ENCODE assay signal across 26 mouse cellular contexts in genomic region chr10:67380174-67380573, GRCm38 (mm10).
"Had no signal": no experiment of that assay in that cellular context is flagged by ENCODE, and none has a peak within 500 bp of the region (broad histone marks: within the 10 kb centered on the region; RNA-seq: fewer than 3 reads in every experiment).

No protein-coding gene starts in this region.

- DNase-seq: gastrocnemius, postnatal 14 days; gastrocnemius, postnatal 36 days; heart, adult 2 months; heart, postnatal 10 days; heart, postnatal 4 days; kidney, adult 18-20 months; kidney, adult 9 months; kidney, postnatal 14 days; kidney, postnatal 36 days; liver; liver, embryonic 13.5 days had no signal

- H3K36me3 ChIP-seq: heart, embryonic 12.5 days; hindbrain, embryonic 10.5 days; hindbrain, embryonic 12.5 days; intestine, embryonic 15.5 days; kidney, embryonic 15.5 days; limb, embryonic 10.5 days; limb, embryonic 12.5 days; liver, embryonic 13.5 days had no signal

- H3K9ac ChIP-seq: heart, embryonic 12.5 days; hindbrain, embryonic 12.5 days; hindbrain, embryonic 14.5 days; intestine, embryonic 15.5 days; kidney, embryonic 15.5 days; limb, embryonic 12.5 days; liver, embryonic 13.5 days had no signal

- H3K27ac ChIP-seq: heart, adult 2 months; hindbrain, embryonic 10.5 days; hindbrain, embryonic 12.5 days; hindbrain, embryonic 14.5 days; intestine, embryonic 15.5 days; kidney, embryonic 15.5 days; kidney, postnatal 0 days; layer of hippocampus, adult 2 months; left cerebral cortex, adult 2 months; limb, embryonic 10.5 days; limb, embryonic 12.5 days; liver, embryonic 13.5 days had no signal

- H3K4me1 ChIP-seq: hindbrain, embryonic 10.5 days; hindbrain, embryonic 12.5 days; liver, embryonic 13.5 days had no signal

- ATAC-seq: hindbrain, embryonic 16.5 days; inflammation-experienced regulatory T-cells, adult 6 months; intestine, embryonic 15.5 days; intestine, postnatal 0 days had no signal

- H3K27me3 ChIP-seq: heart, embryonic 12.5 days; hindbrain, embryonic 12.5 days; intestine, embryonic 15.5 days; kidney, embryonic 15.5 days; limb, embryonic 12.5 days; liver, embryonic 13.5 days had no signal

- H3K9me3 ChIP-seq: heart, embryonic 12.5 days; hindbrain, embryonic 10.5 days; hindbrain, embryonic 12.5 days; intestine, embryonic 15.5 days; kidney, embryonic 15.5 days; limb, embryonic 10.5 days; limb, embryonic 12.5 days; liver, embryonic 13.5 days had no signal

- H3K4me2 ChIP-seq: heart, embryonic 12.5 days; hindbrain, embryonic 12.5 days; hindbrain, embryonic 14.5 days; intestine, embryonic 15.5 days; kidney, embryonic 15.5 days; limb, embryonic 12.5 days; liver, embryonic 11.5 days; liver, embryonic 13.5 days had no signal

- H3K4me3 ChIP-seq: heart, adult 2 months; heart, embryonic 12.5 days; hindbrain, embryonic 10.5 days; hindbrain, embryonic 12.5 days; intestine, embryonic 15.5 days; kidney, embryonic 15.5 days; layer of hippocampus, adult 2 months; left cerebral cortex, adult 2 months; limb, embryonic 10.5 days; limb, embryonic 12.5 days; liver, embryonic 13.5 days had no signal
